Mouse (Mus musculus): ENCODE data around the gene Kremen1. TPM values are rescaled to one million over a fixed set of nuclear protein-coding genes. Genes with fewer than 3 reads are reported as not detected.

Kremen1 gene
- 10 to 100 TPM; 20.4 to 27.0 TPM for total RNA-seq (2021)
- long read RNA-seq, experiment 1, full-length matches to known transcripts, result 7 of 41 reads
- long read RNA-seq, experiment 1, partial matches to known transcripts, result 31 of 41 reads
- long read RNA-seq, experiment 1, other reads (novel, unspliced or antisense), result 3 of 41 reads
- long read RNA-seq, experiment 2, full-length matches to known transcripts, result 15 of 24 reads
- long read RNA-seq, experiment 2, partial matches to known transcripts, result 6 of 24 reads
- long read RNA-seq, experiment 2, other reads (novel, unspliced or antisense), result 3 of 24 reads

DNA sequence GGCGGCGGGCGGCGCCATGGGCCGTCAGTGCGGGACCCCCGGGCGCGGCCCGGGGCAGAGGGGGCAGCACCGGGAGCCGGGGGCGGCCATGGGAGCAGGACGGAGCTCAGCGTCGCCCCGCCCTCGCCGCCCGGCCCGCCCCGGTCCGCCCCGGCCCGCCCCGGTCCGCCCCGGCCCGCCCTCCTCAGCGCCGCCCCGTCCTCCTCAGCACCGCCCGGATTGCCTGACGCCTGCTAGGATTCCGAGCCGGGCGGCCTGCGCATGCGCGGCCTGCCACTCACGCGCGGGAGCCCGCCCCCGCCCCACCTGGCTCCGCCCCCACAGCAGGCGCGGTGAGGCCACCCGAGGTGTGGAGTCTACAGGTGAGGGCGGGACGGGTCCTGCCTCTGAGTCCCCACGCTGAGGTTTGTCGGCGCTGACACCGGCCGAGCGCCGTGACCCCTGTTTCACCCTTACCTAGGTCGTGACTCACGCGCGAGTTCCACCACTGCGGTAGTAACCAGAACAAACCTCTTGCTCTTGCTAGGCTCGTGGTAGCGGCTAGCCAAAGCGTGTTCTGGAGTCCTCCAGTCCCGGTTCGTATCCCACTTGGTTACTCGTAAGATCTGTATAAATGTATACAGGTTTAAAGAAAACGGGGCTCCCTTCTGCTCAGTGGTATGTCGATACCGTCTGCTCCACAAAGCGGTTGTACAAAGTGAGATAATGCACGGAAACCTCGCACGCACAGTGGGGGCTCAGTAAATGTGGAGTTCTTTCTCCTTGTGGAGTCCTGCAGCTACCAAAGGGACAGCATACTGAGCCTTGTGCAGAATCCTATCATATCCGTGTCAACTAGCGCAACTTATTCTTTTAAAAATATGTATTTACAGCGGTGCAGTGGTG, at the start of gene Kremen1:
Kremen1 (minus strand) TSS at position 51 of the 885 bp plus-strand sequence.
- peak; percentile 96 for DNase-seq

GRCm38 (mm10) chr11:5307024-5307905, 45.9 kb upstream of the Kremen1 start:
- DNase-seq, result no peak

DNA sequence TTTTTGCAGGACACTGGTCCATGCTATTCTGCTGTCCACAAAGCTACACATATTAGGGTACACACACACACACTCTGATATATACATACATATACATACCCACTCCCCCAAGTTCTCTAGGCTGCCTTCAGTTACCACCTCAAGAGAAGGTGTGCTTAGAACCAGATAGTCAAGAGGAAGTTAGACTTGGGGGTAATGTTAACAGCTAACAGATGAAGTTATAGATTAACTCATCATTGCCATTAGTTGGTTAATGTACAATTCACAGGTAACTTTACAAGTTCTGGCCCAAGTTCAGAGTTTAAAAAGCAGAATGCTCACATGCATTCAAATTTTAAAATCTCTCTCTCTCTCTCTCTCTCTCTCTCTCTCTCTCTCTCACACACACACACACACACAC, 44.7 kb upstream of the Kremen1 start:
- DNase-seq, result no peak

GRCm38 (mm10) chr11:5304526-5304925, 43.2 kb upstream of the Kremen1 start:
- DNase-seq, result no peak

- no peak for DNase-seq
Measured at GRCm38 (mm10) chr11:5298007-5298372, 36.6 kb upstream of the Kremen1 start.

GRCm38 (mm10) chr11:5297148-5298006, 36.0 kb upstream of the Kremen1 start:
- DNase-seq, result peak; percentile 85

DNA sequence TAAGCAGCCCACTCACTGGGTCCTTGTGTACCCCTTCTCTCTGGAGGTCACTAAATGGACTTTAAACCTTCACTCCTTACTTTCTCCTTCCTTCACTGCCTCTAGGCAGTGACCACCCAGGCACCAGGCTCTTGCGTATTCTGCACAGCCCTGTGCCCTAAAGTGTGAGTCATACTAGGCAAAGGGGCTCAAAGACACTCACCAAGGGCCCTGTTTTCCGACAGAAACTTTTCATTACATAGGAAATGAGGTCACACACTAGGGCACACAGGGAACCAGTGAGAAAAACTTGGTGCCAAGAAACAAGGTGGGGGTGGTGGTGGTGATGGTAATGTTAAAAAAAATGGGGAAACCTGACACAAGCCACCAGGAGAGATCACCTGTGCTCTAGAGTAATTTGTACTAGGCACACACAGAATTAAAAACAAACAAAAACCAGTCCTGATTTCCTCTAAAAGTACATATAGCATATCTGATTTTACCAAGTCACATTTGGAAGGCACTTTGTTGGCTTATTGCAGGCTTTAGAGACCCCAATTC, 35.3 kb upstream of the Kremen1 start:
- peak; percentile 33 for DNase-seq

DNA sequence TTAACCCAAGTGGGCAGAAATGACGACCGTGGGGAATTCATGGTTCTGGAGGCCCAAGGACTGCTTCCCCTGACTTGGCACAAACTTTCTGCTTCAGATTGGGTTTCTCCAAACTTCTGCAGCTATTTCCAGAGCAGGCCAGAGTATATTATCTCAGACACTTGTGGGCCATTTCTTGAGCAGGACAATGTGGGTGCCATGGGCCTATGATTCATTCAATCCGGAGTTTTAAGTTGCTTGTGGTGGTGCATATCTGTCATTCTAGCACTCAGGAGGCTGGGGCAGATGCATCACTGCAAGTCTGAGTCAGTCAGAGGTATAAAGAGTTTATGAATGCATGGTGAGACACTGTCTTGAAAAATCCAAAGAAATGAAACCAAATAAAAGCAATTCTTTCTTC, 33.4 kb upstream of the Kremen1 start:
- no peak for DNase-seq

DNA sequence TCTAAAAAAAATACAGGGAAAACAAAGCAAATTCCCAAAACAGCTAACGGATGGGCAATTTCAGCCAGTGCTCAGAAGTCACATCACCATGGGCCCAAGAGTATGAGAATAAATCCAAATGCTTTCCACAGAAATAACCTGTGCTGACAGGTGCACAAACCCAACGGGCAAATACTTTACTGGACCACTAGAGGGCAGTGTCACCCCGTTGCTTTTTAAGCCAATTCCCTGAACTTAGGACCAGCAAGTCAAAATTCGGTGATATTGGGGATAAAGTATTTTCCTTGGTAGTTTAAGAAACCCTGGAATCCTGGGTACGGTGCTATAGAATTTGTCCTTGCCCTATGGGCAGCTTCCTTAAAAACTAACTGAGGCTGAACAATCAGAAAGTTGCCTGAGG, 29.3 kb upstream of the Kremen1 start:
- DNase-seq, result peak; percentile 81

GRCm38 (mm10) chr11:5289826-5290580, 28.6 kb upstream of the Kremen1 start:
- no peak for DNase-seq

DNA sequence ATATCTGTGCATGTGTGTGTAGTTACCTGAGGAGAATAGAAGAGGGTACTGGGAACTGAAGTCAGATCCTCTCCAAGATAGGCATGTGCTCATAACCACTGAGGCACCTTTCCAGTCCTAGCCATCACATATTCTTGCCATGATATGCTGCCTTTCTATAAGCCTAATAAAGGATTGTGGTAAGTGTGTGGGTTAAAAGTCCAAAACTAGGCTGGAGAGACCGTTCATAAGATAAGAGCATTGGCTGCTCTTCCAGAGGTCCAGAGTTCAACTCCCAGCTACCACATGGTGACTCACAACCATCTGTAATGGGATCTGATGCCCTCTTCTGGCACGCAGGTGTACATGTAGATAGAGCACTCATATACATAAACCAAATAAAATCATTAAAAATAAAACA, 22.6 kb upstream of the Kremen1 start:
- no peak for DNase-seq

DNA sequence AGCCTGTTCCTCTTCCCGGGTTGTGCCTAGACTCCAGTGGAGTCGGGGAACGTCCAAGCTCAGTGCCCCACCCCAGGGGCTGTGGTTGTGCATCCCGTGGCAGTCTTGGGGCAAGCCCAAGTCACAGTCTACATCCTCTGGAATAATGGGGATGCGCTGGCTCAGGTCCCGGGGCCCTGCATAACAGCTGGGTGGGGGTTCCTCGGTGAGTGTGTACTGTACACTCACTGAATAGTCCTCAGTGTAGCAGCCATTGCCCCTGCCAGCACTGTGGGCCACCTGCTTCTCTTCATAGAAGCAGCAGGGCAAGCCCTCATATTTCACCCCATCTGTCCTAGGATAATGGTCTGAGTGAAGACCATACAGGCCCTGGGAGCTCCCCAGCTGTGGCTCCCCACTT, 19.6 kb upstream of the Kremen1 start:
- DNase-seq, result no peak

- DNase-seq, result no peak
Measured at GRCm38 (mm10) chr11:5278463-5278862, 17.1 kb upstream of the Kremen1 start.

DNA sequence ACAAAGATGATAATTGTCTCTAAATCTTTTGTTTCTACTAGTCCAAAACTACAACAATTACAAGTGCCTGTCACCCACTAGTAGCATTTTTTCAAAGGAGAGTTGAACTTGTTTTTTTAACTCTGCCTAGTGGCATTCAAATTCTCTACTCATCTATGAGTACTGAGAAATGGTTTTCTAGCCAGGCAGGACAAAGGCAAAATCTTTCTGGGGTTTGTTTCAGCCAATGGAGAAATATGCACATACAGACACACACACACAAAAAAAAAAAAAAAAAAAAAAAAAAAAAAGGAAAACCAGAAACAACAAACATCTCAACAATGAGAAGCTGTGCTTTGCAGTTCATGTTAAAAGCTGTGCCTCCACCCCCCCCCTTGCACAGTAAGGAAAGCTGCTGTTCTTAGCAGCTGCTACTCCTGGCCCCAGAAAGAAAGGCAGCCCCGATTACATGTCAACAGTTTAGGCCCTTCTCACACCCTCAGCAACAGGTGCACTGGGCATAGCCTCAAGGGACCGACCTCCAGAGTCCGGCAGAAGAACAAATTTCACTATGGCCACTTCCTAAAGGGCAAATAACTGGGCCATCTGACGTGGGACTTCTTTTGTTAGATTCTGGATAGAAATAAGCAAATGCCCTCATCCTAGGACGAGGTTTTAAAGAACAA, 16.1 kb upstream of the Kremen1 start:
- DNase-seq, result no peak

GRCm38 (mm10) chr11:5275216-5275615, 13.9 kb upstream of the Kremen1 start:
- no peak for DNase-seq

- no peak for DNase-seq
Measured at GRCm38 (mm10) chr11:5272536-5273234, 11.3 kb upstream of the Kremen1 start.

DNA sequence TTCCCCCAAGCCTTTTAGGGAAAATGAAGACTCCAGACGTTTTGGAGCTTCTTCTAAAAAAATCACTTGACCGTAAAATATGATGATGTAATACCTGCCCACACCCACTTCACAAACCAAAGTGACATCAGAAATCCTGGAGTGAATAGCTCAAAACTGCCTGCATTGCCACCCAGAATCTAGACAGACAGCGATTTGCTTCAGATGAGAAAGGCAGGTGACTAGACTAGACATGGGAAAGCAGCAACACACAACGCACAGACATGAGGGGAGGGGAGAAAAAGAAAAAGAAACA, 10.7 kb upstream of the Kremen1 start:
- DNase-seq, result no peak

- DNase-seq, result no peak
Measured at GRCm38 (mm10) chr11:5271274-5272065, 10.1 kb upstream of the Kremen1 start.

Measured in adrenal gland, postnatal 10 days (tissue).